Mouse (Mus musculus) kidney, postnatal 0 days (tissue): ENCODE results near the gene Gpm6a. TPM values are rescaled to one million over a fixed set of nuclear protein-coding genes. Genes with fewer than 3 reads are reported as not detected.

Source experiments
- ATAC-seq: fragments of 200-750 bp; cut with Nextera tagmentation; replicated peaks from 2 replicates; pipeline ENCODE4 v1.8.0; 2017; ENCODE audit warnings: low read depth, moderate number of reproducible peaks, moderate TSS enrichment, moderate library complexity; ENCODE audit not compliant: low FRiP score
- DNase-seq: peaks from one replicate; pipeline ENCODE4 v3.0.0-alpha.2; 2016; ENCODE audit warnings: low spot score
- H3K27ac ChIP-seq: fragments of 300-500 bp; sonication (generic); 2 replicates; pipeline ENCODE4 v1.5.1; 2014; ENCODE audit warnings: mild to moderate bottlenecking
- H3K27me3 ChIP-seq: fragments of 300-500 bp; sonication (generic); 2 replicates; pipeline ENCODE4 v1.6.1; 2014; ENCODE audit warnings: low read length, mixed read lengths; ENCODE audit not compliant: insufficient read depth
- H3K36me3 ChIP-seq: fragments of 300-500 bp; sonication (generic); 2 replicates; pipeline ENCODE4 v1.6.1; 2014; ENCODE audit warnings: low read length, mixed read lengths; ENCODE audit not compliant: insufficient read depth
- H3K4me1 ChIP-seq: fragments of 300-500 bp; sonication (generic); replicated peaks from 2 replicates; pipeline ENCODE4 v1.6.1; 2014; ENCODE audit warnings: antibody characterized with exemption, low read length, mixed read lengths; ENCODE audit not compliant: insufficient read depth
- H3K4me2 ChIP-seq: fragments of 300-500 bp; sonication (generic); 2 replicates; pipeline ENCODE4 v1.6.1; 2014; ENCODE audit warnings: mild to moderate bottlenecking, low read length, moderate library complexity, mixed read lengths
- H3K4me3 ChIP-seq: fragments of 300-500 bp; sonication (generic); replicated peaks from 2 replicates; pipeline ENCODE4 v1.5.1; 2014; ENCODE audit warnings: low read depth, low read length
- H3K9ac ChIP-seq: fragments of 300-500 bp; sonication (generic); 2 replicates; pipeline ENCODE4 v1.6.1; 2014; ENCODE audit warnings: low read depth, low read length
- H3K9me3 ChIP-seq: fragments of 300-500 bp; sonication (generic); replicated peaks from 2 replicates; pipeline ENCODE4 v1.6.1; 2016; ENCODE audit warnings: low read length, inconsistent platforms, mixed read lengths
- CTCF ChIP-seq: IDR thresholded peaks from 2 replicates; pipeline ENCODE4 v1.5.1; 2016; ENCODE audit warnings: antibody characterized with exemption, low read depth, mild to moderate bottlenecking, moderate library complexity
- WGBS: fragments of 180-500 bp; shearing (Covaris S2); extraction: QIAGEN DNeasy Blood & Tissue Kit; methylation state at CpG from one replicate; pipeline ENCODE4 v1.1.7; 2014; 5-methylcytosine and 5-hydroxymethylcytosine counted together
- polyA plus RNA-seq: library from polyadenylated mRNA; unstranded; fragments of >200 nt; fragmentation: Nextera tagmentation; extraction: Ambion mirVana; gene quantifications from 2 replicates; pipeline ENCODE4 v1.2.1, GENCODE M21; 2015

Gene Gpm6a
- polyA plus RNA-seq, 1 experiment from 2014 or later, result 41.6 TPM

DNA sequence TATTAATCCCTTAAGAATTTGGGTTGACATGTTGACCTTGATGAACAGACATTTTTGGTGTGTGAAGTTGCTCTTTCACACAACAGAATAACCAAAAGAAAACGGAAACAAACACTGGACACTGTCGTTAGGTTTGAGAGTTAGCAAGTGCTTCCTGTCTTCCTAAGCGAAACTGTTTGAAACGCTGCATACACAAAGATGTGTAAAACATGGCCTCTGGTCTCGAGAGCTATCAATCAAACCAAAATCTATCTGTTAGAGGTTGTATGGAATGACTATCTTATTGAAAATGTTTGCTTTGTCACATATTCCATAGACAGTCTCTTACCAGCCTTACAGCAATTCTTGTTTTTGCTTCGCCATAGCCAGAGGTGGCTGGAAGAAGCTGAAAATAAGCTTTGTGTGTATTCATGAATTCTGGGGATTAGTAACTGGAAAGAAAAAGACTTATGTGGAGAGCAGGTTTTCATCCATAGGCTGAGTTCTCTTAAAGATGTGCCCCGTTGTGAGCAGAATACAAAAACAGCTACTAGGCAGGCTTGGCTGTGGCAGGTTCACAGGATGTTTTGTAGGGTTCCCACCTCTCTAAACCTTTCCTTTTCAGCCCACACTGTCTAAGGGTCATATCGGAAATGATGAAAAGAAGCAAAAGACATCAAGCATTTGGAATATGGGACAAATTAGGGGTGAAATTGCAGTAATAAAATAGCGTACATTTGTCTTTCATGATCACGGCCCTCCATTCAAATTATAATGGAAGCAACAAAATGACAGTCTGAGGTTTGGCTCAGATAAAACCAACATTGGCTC is 71.4 kb downstream of the Gpm6a start:
- Histone ChIP-seq H3K27me3 (no peaks in the 10 kb centered on the region), H3K9ac (no peak overlapping the region), H3K4me2 (no peak overlapping the region), H3K27ac (no peak overlapping the region), H3K4me1 (no peaks in the 10 kb centered on the region), H3K36me3 (no peaks in the 10 kb centered on the region), H3K9me3 (no peaks in the 10 kb centered on the region), H3K4me3 (no peak overlapping the region)
- WGBS, result 66% methylated on average over 10 of the region's 10 CpGs
- TF ChIP-seq CTCF, result no peak
- DNase-seq, result no peak
- no peak for ATAC-seq

DNA sequence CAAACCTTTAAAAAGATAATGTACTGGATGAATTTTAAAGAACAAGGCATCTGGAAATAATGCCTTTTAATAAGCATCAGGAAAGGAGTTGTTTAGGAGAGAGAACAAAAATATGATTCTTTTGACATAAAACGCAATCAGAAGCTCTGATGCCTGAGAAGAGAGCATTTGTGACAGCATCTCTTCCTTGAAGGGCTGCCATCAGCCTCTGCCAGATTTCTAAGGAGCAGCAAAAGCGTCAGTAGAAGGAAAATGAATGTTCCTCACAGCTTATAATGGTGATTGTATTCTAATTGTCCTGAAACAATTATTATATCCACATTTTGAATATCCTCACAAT is 72.0 kb downstream of the Gpm6a start:
- H3K4me3 ChIP-seq, result no peak overlapping the region
- no peaks in the 10 kb centered on the region for H3K9me3 ChIP-seq
- no peak overlapping the region for H3K4me2 ChIP-seq
- 79% methylated on average over 2 of the region's 2 CpGs for WGBS
- H3K9ac ChIP-seq, result no peak overlapping the region
- H3K27ac ChIP-seq, result no peak overlapping the region
- TF ChIP-seq CTCF, result no peak
- no peaks in the 10 kb centered on the region for H3K4me1 ChIP-seq
- ATAC-seq, result no peak
- no peaks in the 10 kb centered on the region for H3K27me3 ChIP-seq
- no peak for DNase-seq
- H3K36me3 ChIP-seq, result no peaks in the 10 kb centered on the region

DNA sequence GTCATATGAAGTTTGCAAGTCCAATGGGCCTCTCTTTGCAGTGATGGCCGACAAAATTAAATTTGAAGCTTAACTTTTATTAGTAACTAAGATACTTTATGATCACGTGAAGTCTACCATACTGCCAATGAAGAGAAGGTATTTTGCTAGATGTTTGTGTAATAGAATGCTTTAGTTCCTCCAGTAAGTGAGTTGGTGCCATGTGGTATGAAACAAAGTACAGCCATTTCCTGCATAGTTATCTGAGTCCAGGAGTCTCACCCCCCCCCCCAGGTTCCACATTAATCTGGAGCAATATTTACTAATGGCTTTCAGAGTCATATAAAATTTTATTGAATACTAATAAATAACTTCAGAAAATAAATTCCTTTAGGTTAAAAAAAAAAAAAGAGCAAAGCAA is 73.7 kb downstream of the Gpm6a start:
- DNase-seq, result no peak
- Histone ChIP-seq H3K27ac (no peak overlapping the region), H3K9me3 (no peaks in the 10 kb centered on the region), H3K27me3 (no peaks in the 10 kb centered on the region), H3K4me2 (no peak overlapping the region), H3K36me3 (no peaks in the 10 kb centered on the region), H3K4me1 (no peaks in the 10 kb centered on the region), H3K9ac (no peak overlapping the region), H3K4me3 (no peak overlapping the region)
- no peak for ATAC-seq
- WGBS, result 79% methylated on average over 2 of the region's 2 CpGs
- no peak for TF ChIP-seq CTCF

DNA sequence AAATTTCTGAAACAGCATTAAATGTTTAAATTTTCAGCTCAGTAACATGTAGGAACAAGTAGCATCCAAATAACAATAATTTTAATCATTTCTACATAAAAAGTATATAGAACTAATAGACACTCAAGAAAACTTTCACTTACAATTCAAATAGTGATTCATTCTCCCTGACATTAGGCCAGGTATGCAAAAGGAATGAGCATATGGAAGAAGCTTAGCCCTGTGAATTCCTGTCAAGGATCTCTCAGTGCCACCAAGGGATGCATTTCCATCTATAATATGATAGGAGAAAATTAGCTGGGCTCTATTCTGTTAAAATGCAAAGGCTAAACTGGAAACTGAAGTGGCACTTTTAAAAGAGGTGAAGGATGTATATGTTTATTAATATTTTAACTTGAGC is 76.5 kb downstream of the Gpm6a start:
- H3K4me2 ChIP-seq, result no peak overlapping the region
- no peaks in the 10 kb centered on the region for H3K36me3 ChIP-seq
- no peaks in the 10 kb centered on the region for H3K4me1 ChIP-seq
- no peaks in the 10 kb centered on the region for H3K9me3 ChIP-seq
- TF ChIP-seq CTCF, result no peak
- H3K9ac ChIP-seq, result no peak overlapping the region
- no peak for ATAC-seq
- H3K27ac ChIP-seq, result no peak overlapping the region
- H3K27me3 ChIP-seq, result no peaks in the 10 kb centered on the region
- DNase-seq, result no peak
- H3K4me3 ChIP-seq, result no peak overlapping the region

DNA sequence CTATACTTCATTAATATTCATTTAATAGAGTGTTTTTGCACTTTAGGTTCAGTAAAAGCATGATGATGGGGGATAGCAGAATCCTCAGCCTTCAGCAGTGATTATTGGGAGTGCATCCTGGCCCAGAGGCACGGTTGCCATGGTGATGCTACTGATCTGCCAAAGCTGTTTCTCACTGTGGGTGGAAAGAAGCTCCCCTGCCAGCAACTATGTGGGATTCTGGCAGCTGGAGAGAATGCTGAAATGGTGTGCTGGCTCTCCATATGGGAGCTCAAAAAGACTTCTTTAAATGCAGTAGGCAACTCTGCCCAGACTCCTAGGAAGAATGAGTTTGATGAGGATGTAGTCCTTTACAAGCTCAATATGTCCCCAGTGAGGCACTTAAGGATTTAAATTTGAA is 79.7 kb downstream of the Gpm6a start:
- WGBS, result 7% methylated on average over 1 of the region's 1 CpGs
- H3K36me3 ChIP-seq, result no peaks in the 10 kb centered on the region
- TF ChIP-seq CTCF, result no peak
- H3K9me3 ChIP-seq, result no peaks in the 10 kb centered on the region
- DNase-seq (no peak), ATAC-seq (no peak)
- no peak overlapping the region for H3K4me2 ChIP-seq
- no peak overlapping the region for H3K4me3 ChIP-seq
- no peaks in the 10 kb centered on the region for H3K27me3 ChIP-seq
- no peak overlapping the region for H3K9ac ChIP-seq
- no peaks in the 10 kb centered on the region for H3K4me1 ChIP-seq
- no peak overlapping the region for H3K27ac ChIP-seq

DNA sequence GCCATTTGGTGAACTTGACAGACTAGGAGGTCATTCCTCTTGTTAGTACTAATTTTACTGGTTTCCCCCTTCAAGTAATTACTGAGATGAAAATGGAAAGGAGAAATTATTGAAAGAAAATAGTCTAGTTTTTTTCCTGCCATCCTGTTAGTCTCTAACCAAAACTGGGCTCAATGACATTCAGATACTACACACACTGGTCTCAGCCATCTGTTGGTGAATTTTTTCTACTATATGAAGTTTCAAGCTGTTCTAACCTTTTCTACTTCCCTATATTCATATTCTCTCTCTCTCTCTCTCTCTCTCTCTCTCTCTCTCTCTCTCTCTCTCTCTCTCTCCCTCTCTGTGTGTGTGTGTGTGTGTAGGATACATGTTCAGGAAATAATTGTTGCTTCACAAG is 80.8 kb downstream of the Gpm6a start:
- Histone ChIP-seq H3K4me1 (no peaks in the 10 kb centered on the region), H3K4me3 (no peak overlapping the region)

DNA sequence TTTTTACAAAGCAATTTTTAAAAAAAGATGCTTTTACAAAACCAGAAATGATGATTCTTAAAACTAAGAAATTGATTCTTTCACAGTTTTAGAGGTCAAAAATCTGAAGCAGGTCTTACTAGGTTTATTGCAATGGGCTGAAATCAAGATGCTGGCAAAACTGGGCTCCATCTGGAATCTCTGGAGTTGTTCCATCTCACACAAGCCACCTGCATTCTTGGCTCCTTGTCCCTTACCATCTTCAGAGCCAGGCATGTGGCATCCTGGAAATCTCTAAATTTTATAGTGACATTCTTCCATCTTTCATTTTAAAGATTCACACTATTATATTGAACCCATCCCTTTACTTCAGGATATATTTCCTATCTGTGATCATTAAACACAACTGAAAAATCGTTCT is 88.3 kb downstream of the Gpm6a start:
- DNase-seq (no peak), ATAC-seq (no peak)
- no peak overlapping the region for H3K9ac ChIP-seq
- no peak overlapping the region for H3K27ac ChIP-seq
- no peak overlapping the region for H3K4me2 ChIP-seq
- H3K9me3 ChIP-seq, result no peaks in the 10 kb centered on the region
- H3K4me1 ChIP-seq, result no peaks in the 10 kb centered on the region
- no peak for TF ChIP-seq CTCF
- H3K36me3 ChIP-seq, result no peaks in the 10 kb centered on the region
- WGBS, result 62% methylated on average over 1 of the region's 1 CpGs
- no peaks in the 10 kb centered on the region for H3K27me3 ChIP-seq
- no peak overlapping the region for H3K4me3 ChIP-seq

More for the DNA sequence above, 80.8 kb downstream of the Gpm6a start:
- H3K4me2 ChIP-seq, result no peak overlapping the region
- TF ChIP-seq CTCF, result no peak
- DNase-seq (no peak), ATAC-seq (no peak)
- H3K27me3 ChIP-seq, result no peaks in the 10 kb centered on the region
- no peak overlapping the region for H3K9ac ChIP-seq
- H3K27ac ChIP-seq, result no peak overlapping the region
- H3K36me3 ChIP-seq, result no peaks in the 10 kb centered on the region
- H3K9me3 ChIP-seq, result no peaks in the 10 kb centered on the region
